ENCODE assay signal across 8 mouse cellular contexts in the genomic region with DNA sequence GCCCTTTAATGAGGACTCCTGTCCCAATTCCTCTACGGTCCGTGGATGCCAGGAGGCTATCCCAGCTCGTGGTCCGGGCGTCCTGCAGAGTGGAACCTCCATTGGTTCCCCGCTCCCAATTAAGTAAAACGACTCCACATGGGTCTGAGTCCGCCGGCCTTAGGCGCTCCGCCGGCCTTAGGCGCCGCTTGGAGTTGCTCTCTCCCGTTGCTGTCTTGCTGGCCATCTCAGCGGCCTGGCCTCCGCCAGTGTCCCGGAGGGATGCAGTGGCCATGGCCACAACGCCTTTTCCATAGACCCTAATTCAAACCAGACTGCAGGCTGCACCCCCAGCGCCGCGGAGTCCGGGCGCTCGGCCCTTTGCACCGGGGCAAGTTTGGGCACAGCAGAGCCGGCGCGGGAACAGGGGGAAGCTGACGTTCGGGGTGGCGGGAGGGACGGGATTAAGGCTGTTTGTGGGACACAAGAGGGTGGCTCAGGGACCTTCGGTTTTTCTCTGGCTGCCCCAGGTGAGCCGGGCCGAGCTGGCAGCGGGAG. TPM values are rescaled to one million over a fixed set of nuclear protein-coding genes. Genes with fewer than 3 reads are reported as not detected.
DNase-seq lines count a peak whose midpoint lies in the region; ATAC-seq and TF ChIP-seq lines count a peak whose summit lies in the region.

No protein-coding gene starts in this region.

- H3K27ac ChIP-seq in thymus, adult 2 months (ENCODE audit: control insufficient read depth, insufficient read depth, low read length) = no peak overlapping the region
- H3K27ac ChIP-seq in heart, embryonic 12.5 days (ENCODE audit: poor library complexity, severe bottlenecking) = peak overlapping the region; percentile 65; the same call in 1 of the 2 replicates
- peak overlapping the region; percentile 67 for H3K27ac ChIP-seq in liver, embryonic 11.5 days (ENCODE audit: low read depth, low read length)
- no peak overlapping the region for H3K27ac ChIP-seq in olfactory bulb, adult 2 months (ENCODE audit: insufficient read depth, low read depth, low read length)

- DNase-seq in adrenal gland, postnatal 36 days = peak; percentile 33
- DNase-seq in adrenal gland, adult 8-10 months = no peak
- DNase-seq in thymus, adult 2 months = no peak
- no peak for DNase-seq in thymus, postnatal 25 days
- peak; percentile 80 for DNase-seq in liver, embryonic 11.5 days (ENCODE audit: low spot score)
- DNase-seq in right cerebral cortex, adult 18-20 months = no peak

- no peaks in the 10 kb centered on the region for H3K9me3 ChIP-seq in heart, embryonic 12.5 days (replicated peaks)
- H3K9me3 ChIP-seq in liver, embryonic 11.5 days (ENCODE audit: control insufficient read depth, low read length) = no peaks in the 10 kb centered on the region

- 1% methylated on average over 37 of the region's 37 CpGs for WGBS in thymus, adult 2 months
- WGBS in heart, embryonic 12.5 days = under 1% methylated on average over 37 of the region's 37 CpGs
- WGBS in liver, embryonic 11.5 days = under 1% methylated on average over 37 of the region's 37 CpGs
- WGBS in olfactory bulb, adult 2 months = under 1% methylated on average over 37 of the region's 37 CpGs

- H3K4me2 ChIP-seq in heart, embryonic 12.5 days = peak overlapping the region; percentile 94
- peak overlapping the region; percentile 95 for H3K4me2 ChIP-seq in liver, embryonic 11.5 days

- H3K4me3 ChIP-seq in thymus, adult 2 months (ENCODE audit: control insufficient read depth, insufficient read depth, low read length) = peak overlapping the region; percentile 47
- H3K4me3 ChIP-seq in heart, embryonic 12.5 days = peak overlapping the region; percentile 71
- H3K4me3 ChIP-seq in liver, embryonic 11.5 days (ENCODE audit: low read depth, low read length) = peak overlapping the region; percentile 79
- peak overlapping the region; percentile 54 for H3K4me3 ChIP-seq in olfactory bulb, adult 2 months (ENCODE audit: insufficient read depth, low read depth, low read length)

- TF ChIP-seq CTCF in thymus, adult 2 months (IDR thresholded peaks at IDR 0.05; ENCODE audit: borderline replicate concordance, control insufficient read depth, extremely low read depth, insufficient read depth, low read length, poor library complexity) = no peak
- no peak for TF ChIP-seq CTCF in olfactory bulb, adult 2 months (IDR thresholded peaks at IDR 0.05; ENCODE audit: insufficient read depth, low read depth, low read length)

- H3K4me1 ChIP-seq in thymus, adult 2 months (replicated peaks; ENCODE audit: control insufficient read depth, insufficient read depth, low read length) = peaks cover 22% of the 10 kb centered on the region
- H3K4me1 ChIP-seq in heart, embryonic 12.5 days (replicated peaks) = peaks cover 10% of the 10 kb centered on the region
- peaks cover 14% of the 10 kb centered on the region for H3K4me1 ChIP-seq in liver, embryonic 11.5 days (replicated peaks; ENCODE audit: control insufficient read depth, insufficient read depth, low read length)
- H3K4me1 ChIP-seq in olfactory bulb, adult 2 months (ENCODE audit: control insufficient read depth, insufficient read depth, low read length) = peaks cover 19% of the 10 kb centered on the region

- peak overlapping the region; percentile 83 for H3K9ac ChIP-seq in heart, embryonic 12.5 days
- H3K9ac ChIP-seq in liver, embryonic 11.5 days (ENCODE audit: low read depth, low read length) = peak overlapping the region; percentile 77

- no peaks in the 10 kb centered on the region for H3K36me3 ChIP-seq in thymus, adult 2 months (ENCODE audit: control insufficient read depth, insufficient read depth, low read length)
- no peaks in the 10 kb centered on the region for H3K36me3 ChIP-seq in heart, embryonic 12.5 days
- H3K36me3 ChIP-seq in liver, embryonic 11.5 days (ENCODE audit: control insufficient read depth, insufficient read depth, low read length) = no peaks in the 10 kb centered on the region

- no peak for TF ChIP-seq POLR2A in thymus, adult 2 months (IDR thresholded peaks at IDR 0.05; ENCODE audit: control insufficient read depth, extremely low read depth, insufficient read depth, low read length, poor library complexity)
- no peak for TF ChIP-seq POLR2A in olfactory bulb, adult 2 months (IDR thresholded peaks at IDR 0.05; ENCODE audit: insufficient read depth, low read depth, low read length)

- H3K27me3 ChIP-seq in thymus, adult 2 months (ENCODE audit: control insufficient read depth, insufficient read depth, low read length) = peaks cover 2% of the 10 kb centered on the region
- H3K27me3 ChIP-seq in heart, embryonic 12.5 days (replicated peaks) = no peaks in the 10 kb centered on the region
- H3K27me3 ChIP-seq in liver, embryonic 11.5 days (replicated peaks; ENCODE audit: control insufficient read depth, insufficient read depth, low read length) = no peaks in the 10 kb centered on the region

- peak; percentile 22; the same call in 1 of the 2 replicates for ATAC-seq in heart, embryonic 12.5 days (ENCODE audit: insufficient number of reproducible peaks, low FRiP score)
- 0 out of 2 replicates have a peak, but pooled peaks have one; percentile 3 for ATAC-seq in liver, embryonic 11.5 days (replicated peaks; ENCODE audit: low FRiP score)

RNA-seq across cellular contexts. Expression of gene Sdc1, which starts 0.8 kb away (rescaled TPM):
- 10 to 100 TPM; 16.5 to 17.0 TPM for total RNA-seq in adrenal gland, postnatal 36 days (2021)
- 10 to 100 TPM in 2 of 4 experiments, 1 to 10 TPM in 2; 7.4 to 21.2 (median 10.8) TPM for total RNA-seq in adrenal gland, adult 8-10 months (2022)
- 28.3 and 28.9 TPM in 2 replicates for polyA plus RNA-seq in thymus, adult 2 months (2012; rRNA removed)
- 46.0 and 46.4 TPM in 2 replicates for polyA plus RNA-seq in heart, embryonic 12.5 days (2016; fragmentation: Nextera tagmentation; extraction: Ambion mirVana)
- 50.2 and 51.6 TPM in 2 replicates for polyA plus RNA-seq in liver, embryonic 11.5 days (2014; fragmentation: Nextera tagmentation; extraction: Ambion mirVana)
- polyA plus RNA-seq in olfactory bulb, adult 2 months (2012; ENCODE audit: insufficient read depth, insufficient read length, low replicate concordance, missing spikeins) = not detected in 2 replicates

Comparison
In these comparisons a context has a peak if more than half of its experiments do, and no peak if none do; other contexts are left out.
1. DNase-seq: peak in adrenal gland, postnatal 36 days (2 of 2) and liver, embryonic 11.5 days (single experiment); none in adrenal gland, adult 8-10 months (single experiment), thymus, adult 2 months (single experiment), thymus, postnatal 25 days (single experiment) and right cerebral cortex, adult 18-20 months (single experiment).
2. H3K27ac ChIP-seq: peak in heart, embryonic 12.5 days (single experiment) and liver, embryonic 11.5 days (single experiment); none in thymus, adult 2 months (single experiment) and olfactory bulb, adult 2 months (single experiment).
3. RNA of gene Sdc1, which starts 0.8 kb away (polyA plus RNA-seq): 50.2 to 51.6 TPM in liver, embryonic 11.5 days, 46.0 to 46.4 TPM in heart, embryonic 12.5 days and 28.3 to 28.9 TPM in thymus, adult 2 months; not detected in olfactory bulb, adult 2 months; every median in the first group is over 10 times any median in the second.
4. Peak in every context shown above with its lines, with median percentiles within 50 percentile points of each other: H3K4me3 ChIP-seq.